Mouse (Mus musculus) 3134 (cell line): Measurements from ENCODE around the gene Tubgcp6.
A peak's percentile ranks its signal among the peaks of the same experiment; 100 is the strongest.

Experiments
- DNase-seq: peaks from one replicate; pipeline ENCODE4 v3.0.0-alpha.2; 2011; ENCODE audit warnings: low spot score; ENCODE audit not compliant: insufficient read length; ENCODE audit errors: extremely low read depth

Gene Tubgcp6

GRCm38 (mm10) chr15:89141905-89142304, 19.0 kb upstream of the Tubgcp6 start:
- no peak for DNase-seq

GRCm38 (mm10) chr15:89141443-89141842, 18.5 kb upstream of the Tubgcp6 start:
- no peak for DNase-seq

- DNase-seq, result peak; percentile 51
Observed at GRCm38 (mm10) chr15:89140659-89141252, 17.8 kb upstream of the Tubgcp6 start, which contains the start of gene Mapk12. Gene Mapk12, minus strand, starts transcription at chr15:89140703.

GRCm38 (mm10) chr15:89140048-89140658, 17.2 kb upstream of the Tubgcp6 start:
- peak; percentile 54 for DNase-seq

- no peak for DNase-seq
Observed at GRCm38 (mm10) chr15:89138531-89138930, 15.6 kb upstream of the Tubgcp6 start.

GRCm38 (mm10) chr15:89138046-89138405, 15.1 kb upstream of the Tubgcp6 start:
- DNase-seq, result no peak

GRCm38 (mm10) chr15:89137378-89138045, 14.6 kb upstream of the Tubgcp6 start:
- no peak for DNase-seq

- DNase-seq, result no peak
Observed at GRCm38 (mm10) chr15:89136461-89137155, 13.7 kb upstream of the Tubgcp6 start.

GRCm38 (mm10) chr15:89131316-89131715, 8.4 kb upstream of the Tubgcp6 start:
- DNase-seq, result no peak

GRCm38 (mm10) chr15:89130245-89130644, 7.3 kb upstream of the Tubgcp6 start:
- no peak for DNase-seq

GRCm38 (mm10) chr15:89128382-89129350, 5.8 kb upstream of the Tubgcp6 start, which contains the start of gene Hdac10:
Gene Hdac10, minus strand, starts transcription at chr15:89128700.
- DNase-seq, result peak; percentile 87

GRCm38 (mm10) chr15:89127364-89127940, 4.5 kb upstream of the Tubgcp6 start:
- DNase-seq, result no peak

- DNase-seq, result no peak
Observed at GRCm38 (mm10) chr15:89126622-89127021, 3.7 kb upstream of the Tubgcp6 start.

GRCm38 (mm10) chr15:89125351-89125750, 2.4 kb upstream of the Tubgcp6 start:
- no peak for DNase-seq

GRCm38 (mm10) chr15:89124312-89124711, 1.4 kb upstream of the Tubgcp6 start:
- no peak for DNase-seq

- DNase-seq, result no peak
Observed at GRCm38 (mm10) chr15:89123595-89123994, 683 bp upstream of the Tubgcp6 start.

- no peak for DNase-seq
Observed at GRCm38 (mm10) chr15:89118007-89118406, 4.9 kb downstream of the Tubgcp6 start.

GRCm38 (mm10) chr15:89110147-89110546, 12.8 kb downstream of the Tubgcp6 start:
- DNase-seq, result peak; percentile 31

GRCm38 (mm10) chr15:89106976-89107375, 15.9 kb downstream of the Tubgcp6 start:
- peak; percentile 61 for DNase-seq

- DNase-seq, result no peak
Observed at GRCm38 (mm10) chr15:89106073-89106472, 16.8 kb downstream of the Tubgcp6 start.
